Mouse (Mus musculus) kidney, adult 2 months (tissue): Measurements from ENCODE around the gene 4930452B06Rik.

Experiments
- CTCF ChIP-seq: fragments of 200-500 bp; conservative IDR thresholded peaks from 2 replicates; pipeline ENCODE4 v1.5.1; 2011; ENCODE audit warnings: low read depth, mild to moderate bottlenecking, control low read depth, low read length, moderate library complexity, mixed read lengths; ENCODE audit not compliant: insufficient read depth, insufficient read length
- POLR2A ChIP-seq: fragments of 200-500 bp; IDR thresholded peaks from one replicate; pipeline ENCODE4 v1.6.1; 2011; ENCODE audit warnings: low read depth, low read length, control low read depth

GRCm38 (mm10) chr14:8517681-8518080 lies 148.4 kb downstream of the 4930452B06Rik start:
- TF ChIP-seq POLR2A (no peak), CTCF (no peak)
